ENCODE assay signal across 1 mouse cellular context in the genomic region with DNA sequence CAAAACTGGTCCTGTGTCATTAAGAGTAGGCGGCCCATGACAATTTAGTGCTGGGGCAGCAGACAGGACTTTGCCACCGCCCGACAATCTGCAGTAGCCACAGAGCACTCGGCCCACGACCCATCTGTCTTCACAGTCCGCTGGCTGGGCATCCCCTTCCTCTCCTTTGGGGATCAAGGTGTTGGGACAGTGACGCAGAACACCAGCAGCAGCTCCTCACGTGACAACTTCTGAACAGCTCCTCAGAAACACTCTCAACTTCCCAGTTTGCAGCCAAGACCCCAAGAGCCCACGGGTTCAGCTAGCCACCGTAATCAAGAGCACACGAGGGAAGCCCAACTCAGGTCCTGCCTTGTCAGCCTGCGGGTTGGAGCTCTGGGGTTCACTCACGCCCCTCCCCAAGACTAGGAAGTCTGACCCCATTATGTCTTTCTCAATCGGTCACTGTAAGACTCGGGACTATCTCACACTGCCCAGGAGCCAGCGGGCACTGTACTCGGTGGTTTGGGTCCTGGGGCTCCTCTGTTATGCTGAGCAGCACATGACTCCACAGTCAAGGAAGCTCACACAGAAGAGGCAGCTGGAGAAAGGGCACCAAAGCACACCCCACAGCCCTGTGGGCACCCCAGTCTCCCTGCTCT.
TF ChIP-seq lines count a peak whose summit lies in the region.

No protein-coding gene starts in this region.

TF ChIP-seq in CH12.LX, 34 proteins besides CTCF, POLR2A, EP300 and RAD21 (continued from another document):
- TF ChIP-seq MAX (IDR thresholded peaks at IDR 0.05; ENCODE audit: low read length) (peak; percentile 46; the same call in 1 of the 2 replicates), NRF1 (IDR thresholded peaks at IDR 0.05; ENCODE audit: low read depth, low read length) (no peak), USF2 (conservative IDR thresholded peaks at IDR 0.05; ENCODE audit: low read depth, low read length) (no peak; the same call in 1 of the 2 replicates), CHD1 (IDR thresholded peaks at IDR 0.05; ENCODE audit: low read depth, low read length) (no peak), ZC3H11A (IDR thresholded peaks at IDR 0.05; ENCODE audit: low read depth, low read length) (no peak), JUND (conservative IDR thresholded peaks at IDR 0.05; ENCODE audit: low read depth, low read length) (no peak), ETS1 (conservative IDR thresholded peaks at IDR 0.05; ENCODE audit: low read depth, low read length) (peak; percentile 82), GABPA (IDR thresholded peaks at IDR 0.05; ENCODE audit: insufficient replicate concordance, low read depth, low read length) (no peak), USF1 (IDR thresholded peaks at IDR 0.05; ENCODE audit: low read depth, low read length) (peak; percentile 51), MAZ (IDR thresholded peaks at IDR 0.05; ENCODE audit: low read depth, low read length) (no peak), RCOR1 (conservative IDR thresholded peaks at IDR 0.05; ENCODE audit: low read depth, low read length) (no peak), TCF12 (IDR thresholded peaks at IDR 0.05; ENCODE audit: low read depth, low read length) (peak; percentile 56; the same call in 1 of the 2 replicates)
